Mouse (Mus musculus) limb, embryonic 14.5 days (tissue): ENCODE results near the gene Frmpd1. TPM values are rescaled to one million over a fixed set of nuclear protein-coding genes. Genes with fewer than 3 reads are reported as not detected.

Experiments used
- ATAC-seq: fragments of 200-750 bp; cut with Nextera tagmentation; 2 replicates; pipeline ENCODE4 v1.8.0; 2017; ENCODE audit warnings: low read depth, moderate number of reproducible peaks, moderate TSS enrichment; ENCODE audit not compliant: low FRiP score
- DNase-seq: peaks from one replicate; pipeline ENCODE4 v3.0.0-alpha.2; 2015; ENCODE audit warnings: low spot score
- H3K27ac ChIP-seq: fragments of 300-500 bp; sonication (generic); replicated peaks from 2 replicates; pipeline ENCODE4 v1.5.1; 2014; ENCODE audit warnings: low read depth, mild to moderate bottlenecking, low read length, moderate library complexity, mixed read lengths
- H3K27me3 ChIP-seq: fragments of 300-500 bp; sonication (generic); 2 replicates; pipeline ENCODE4 v1.6.1; 2014; ENCODE audit warnings: low read length, mixed read lengths; ENCODE audit not compliant: control insufficient read depth, insufficient read depth
- H3K36me3 ChIP-seq: fragments of 300-500 bp; sonication (generic); 2 replicates; pipeline ENCODE4 v1.6.1; 2014; ENCODE audit warnings: mild to moderate bottlenecking, low read length, moderate library complexity, mixed read lengths; ENCODE audit not compliant: control insufficient read depth, insufficient read depth
- H3K4me1 ChIP-seq: fragments of 300-500 bp; sonication (generic); 2 replicates; pipeline ENCODE4 v1.6.1; 2014; ENCODE audit warnings: antibody characterized with exemption, low read length, mixed read lengths; ENCODE audit not compliant: control insufficient read depth, insufficient read depth
- H3K4me2 ChIP-seq: fragments of 300-500 bp; sonication (generic); replicated peaks from 2 replicates; pipeline ENCODE4 v1.6.1; 2014; ENCODE audit warnings: low read depth, mild to moderate bottlenecking, low read length, moderate library complexity; ENCODE audit not compliant: severe bottlenecking
- H3K4me3 ChIP-seq: fragments of 300-500 bp; sonication (generic); replicated peaks from 2 replicates; pipeline ENCODE4 v1.5.1; 2014; ENCODE audit warnings: low read length
- H3K9ac ChIP-seq: fragments of 300-500 bp; sonication (generic); 2 replicates; pipeline ENCODE4 v1.6.1; 2014; ENCODE audit warnings: mild to moderate bottlenecking, low read depth, low read length, moderate library complexity; ENCODE audit not compliant: severe bottlenecking
- H3K9me3 ChIP-seq: fragments of 300-500 bp; sonication (generic); 2 replicates; pipeline ENCODE4 v1.6.1; 2016; ENCODE audit warnings: low read length; ENCODE audit not compliant: control insufficient read depth
- POLR2A ChIP-seq: fragments of 200-500 bp; IDR thresholded peaks from 2 replicates; pipeline ENCODE4 v1.8.0; 2012; ENCODE audit warnings: inconsistent platforms, mild to moderate bottlenecking, moderate library complexity, borderline replicate concordance; ENCODE audit not compliant: insufficient read depth, insufficient read length; ENCODE audit errors: extremely low read depth
- WGBS: fragments of 180-500 bp; shearing (Covaris S2); extraction: QIAGEN DNeasy Blood & Tissue Kit; methylation state at CpG from one replicate; pipeline ENCODE4 v1.1.7; 2014; 5-methylcytosine and 5-hydroxymethylcytosine counted together
- polyA plus RNA-seq, 2 experiments: library from polyadenylated mRNA; depleted of rRNA in 1 of 2; stranded (reverse) in 1 of 2; unstranded in 1 of 2; fragments of >200 nt; fragmentation: Nextera tagmentation in 1 of 2; extraction: Ambion mirVana in 1 of 2; gene quantifications; 2 replicates each; pipeline versions ENCODE4 v1.2.1 to v1.2.3; 2012 to 2014

The Frmpd1 gene
- polyA plus RNA-seq, 2 experiments = 5.0 TPM

- no peaks in the 10 kb centered on the region for H3K36me3 ChIP-seq
- no peaks in the 10 kb centered on the region for H3K4me1 ChIP-seq
- H3K9ac ChIP-seq = no peak overlapping the region
- TF ChIP-seq POLR2A = no peak
- H3K9me3 ChIP-seq = no peaks in the 10 kb centered on the region
- no peak for DNase-seq
- H3K4me3 ChIP-seq = no peak overlapping the region
- no peaks in the 10 kb centered on the region for H3K27me3 ChIP-seq
- WGBS = 21% methylated on average over 4 of the region's 4 CpGs
- no peak overlapping the region for H3K27ac ChIP-seq
- no peak for ATAC-seq
- H3K4me2 ChIP-seq = no peak overlapping the region
Measured at GRCm38 (mm10) chr4:45207444-45207843, 22.8 kb downstream of the Frmpd1 start.

DNA sequence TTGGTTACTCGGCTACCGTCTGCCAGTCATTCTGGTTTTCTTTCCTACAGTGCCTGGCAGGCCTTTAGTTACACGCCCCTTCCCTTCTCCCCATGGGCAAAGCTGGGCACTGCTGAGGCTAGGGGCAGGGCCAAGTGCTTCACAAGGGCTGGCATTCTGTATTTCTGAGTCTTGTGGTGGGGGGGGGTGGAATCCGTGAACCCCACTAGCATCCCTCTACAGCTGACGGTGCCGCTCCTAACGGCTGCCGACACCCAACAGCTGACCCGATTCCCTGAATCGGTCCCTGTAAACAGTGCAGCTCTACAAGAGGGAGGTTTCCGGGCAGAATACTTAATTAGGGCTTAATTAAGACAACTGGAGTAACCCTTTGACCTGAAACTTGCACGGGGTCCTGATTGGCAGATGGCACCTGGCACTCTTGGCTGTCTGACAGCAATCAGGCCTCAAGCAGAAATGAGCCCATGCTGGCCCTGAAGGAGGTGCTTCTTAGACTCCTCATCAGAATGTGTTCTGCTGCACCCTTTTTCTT lies 24.2 kb downstream of the Frmpd1 start:
- ATAC-seq (peak; percentile 63; the same call in 1 of the 2 replicates), DNase-seq (no peak)
- Histone ChIP-seq H3K4me1 (no peaks in the 10 kb centered on the region), H3K27ac (no peak overlapping the region), H3K9me3 (no peaks in the 10 kb centered on the region), H3K4me3 (no peak overlapping the region), H3K4me2 (no peak overlapping the region), H3K27me3 (no peaks in the 10 kb centered on the region), H3K9ac (no peak overlapping the region), H3K36me3 (no peaks in the 10 kb centered on the region)
- WGBS = 49% methylated on average over 12 of the region's 12 CpGs
- TF ChIP-seq POLR2A = no peak

DNA sequence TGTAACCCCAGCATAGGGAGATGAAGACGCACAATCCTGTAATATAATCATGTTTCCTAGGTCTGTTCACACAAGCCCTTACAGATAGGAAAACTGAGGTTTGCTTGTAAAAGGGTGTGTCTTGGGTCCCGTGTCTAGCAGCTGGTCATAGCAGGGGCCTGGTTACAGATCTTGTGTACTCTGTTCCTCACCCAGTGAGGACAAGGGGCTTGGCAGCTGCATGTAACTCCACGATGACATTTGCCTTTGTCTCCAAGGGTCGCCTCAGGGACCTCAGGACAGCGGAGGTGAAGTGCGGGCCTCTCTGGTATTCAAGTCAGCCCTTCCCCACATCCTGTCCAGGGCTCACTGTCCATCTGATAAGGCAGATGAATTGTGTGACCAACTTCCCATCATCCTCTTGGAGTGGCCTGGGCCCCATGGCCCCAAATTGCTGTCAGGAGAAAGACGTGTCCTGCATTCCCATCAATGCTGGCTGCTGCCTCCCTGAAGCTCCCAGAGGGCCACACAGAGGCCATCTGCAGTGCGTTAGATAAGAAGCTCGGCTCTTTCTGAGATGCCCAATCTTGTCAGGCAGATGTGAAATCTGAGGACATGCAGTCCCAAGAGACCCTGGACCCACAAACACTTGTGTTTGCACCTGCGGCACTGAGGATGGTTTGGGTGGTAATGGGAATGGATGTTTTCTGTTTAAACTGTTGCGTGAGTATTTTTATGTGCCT lies 27.8 kb downstream of the Frmpd1 start:
- H3K4me3 ChIP-seq = no peak overlapping the region
- no peaks in the 10 kb centered on the region for H3K27me3 ChIP-seq
- H3K36me3 ChIP-seq = no peaks in the 10 kb centered on the region
- no peak overlapping the region for H3K4me2 ChIP-seq
- H3K27ac ChIP-seq = no peak overlapping the region
- H3K9me3 ChIP-seq = no peaks in the 10 kb centered on the region
- DNase-seq (no peak), ATAC-seq (no peak)
- TF ChIP-seq POLR2A = no peak
- WGBS = 77% methylated on average over 11 of the region's 11 CpGs
- no peak overlapping the region for H3K9ac ChIP-seq
- H3K4me1 ChIP-seq = no peaks in the 10 kb centered on the region

GRCm38 (mm10) chr4:45219946-45220345 lies 35.3 kb downstream of the Frmpd1 start:
- DNase-seq (no peak), ATAC-seq (no peak)
- H3K4me1 ChIP-seq = no peaks in the 10 kb centered on the region
- no peak for TF ChIP-seq POLR2A
- H3K36me3 ChIP-seq = no peaks in the 10 kb centered on the region
- 83% methylated on average over 8 of the region's 8 CpGs for WGBS
- H3K27me3 ChIP-seq = no peaks in the 10 kb centered on the region
- H3K4me3 ChIP-seq = no peak overlapping the region
- H3K9ac ChIP-seq = no peak overlapping the region
- H3K9me3 ChIP-seq = no peaks in the 10 kb centered on the region
- H3K27ac ChIP-seq = no peak overlapping the region
- no peak overlapping the region for H3K4me2 ChIP-seq

GRCm38 (mm10) chr4:45222395-45222794 lies 37.7 kb downstream of the Frmpd1 start:
- ATAC-seq (no peak), DNase-seq (no peak)
- Histone ChIP-seq H3K4me3 (no peak overlapping the region), H3K36me3 (no peaks in the 10 kb centered on the region), H3K9ac (no peak overlapping the region), H3K9me3 (no peaks in the 10 kb centered on the region), H3K4me2 (no peak overlapping the region), H3K27ac (no peak overlapping the region), H3K4me1 (no peaks in the 10 kb centered on the region), H3K27me3 (no peaks in the 10 kb centered on the region)
- WGBS = 85% methylated on average over 2 of the region's 2 CpGs
- no peak for TF ChIP-seq POLR2A
